In the genomic region with DNA sequence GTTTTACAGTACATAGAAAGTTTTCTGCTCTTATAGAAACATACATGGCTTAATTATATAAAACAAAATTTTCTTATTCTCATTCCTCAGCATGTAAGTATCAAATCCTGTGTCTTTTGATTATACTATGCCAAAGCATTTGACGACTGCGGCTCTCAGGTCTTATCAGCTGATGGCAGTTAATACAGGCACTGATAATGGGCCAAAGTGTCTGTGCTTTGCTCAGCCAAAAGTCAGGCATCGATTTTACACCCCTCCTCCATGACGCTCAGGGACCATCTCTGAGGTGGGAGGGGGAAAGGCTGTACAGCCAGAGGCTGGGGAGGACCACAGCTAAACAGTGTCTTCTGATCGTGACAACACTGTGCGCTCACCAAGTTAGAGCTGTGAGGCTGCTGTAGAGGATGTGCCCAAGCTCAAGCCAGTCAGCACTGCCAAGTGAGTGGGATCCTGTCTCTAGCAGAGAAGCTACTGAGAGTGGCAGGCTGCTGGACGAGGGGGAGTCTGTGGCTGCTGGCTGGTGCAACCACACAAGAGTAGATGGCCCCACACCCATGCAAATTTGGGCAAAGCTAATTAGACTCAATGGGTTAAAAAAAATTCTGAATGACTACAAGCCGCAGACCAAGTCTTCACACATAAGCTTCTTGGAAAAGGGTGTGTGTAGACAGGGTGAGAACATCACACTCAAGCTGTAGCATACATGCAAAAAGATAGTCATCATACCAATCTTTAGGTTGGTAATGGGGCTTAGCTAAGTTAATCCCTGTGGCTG, we compare ENCODE assay signal across 14 mouse cellular contexts.
DNase-seq lines count a peak whose midpoint lies in the region; ATAC-seq and TF ChIP-seq lines count a peak whose summit lies in the region.
"Had no signal": no experiment of that assay in that cellular context is flagged by ENCODE, and none has a peak within 500 bp of the region (broad histone marks: within the 10 kb centered on the region; RNA-seq: fewer than 3 reads in every experiment).

No protein-coding gene starts in this region.

- 0 out of 2 replicates have a peak, but pooled peaks have one; percentile 2 for ATAC-seq in forebrain, embryonic 15.5 days (replicated peaks)
- ATAC-seq in forebrain, embryonic 13.5 days, result no peak
- ATAC-seq in kidney, postnatal 0 days (replicated peaks; ENCODE audit: low FRiP score, low read depth), result 0 out of 2 replicates have a peak, but pooled peaks have one; percentile 3
- ATAC-seq in midbrain, embryonic 11.5 days (ENCODE audit: low FRiP score), result no peak
- no peak for ATAC-seq in midbrain, embryonic 14.5 days (ENCODE audit: low FRiP score, low TSS enrichment)
- ATAC-seq in megakaryocyte progenitor cell, adult 5-6 weeks (replicated peaks; ENCODE audit: poor library complexity), result peak; percentile 70

- DNase-seq in kidney, postnatal 0 days (ENCODE audit: low spot score), result no peak
- DNase-seq in kidney, adult 11 months, result no peak
- DNase-seq in midbrain, embryonic 11.5 days (ENCODE audit: low spot score, missing footprints), result peak; percentile 51
- DNase-seq in midbrain, embryonic 14.5 days, result no peak
- no peak for DNase-seq in neural tube, embryonic 10.5 days (ENCODE audit: extremely low spot score, low spot score)
- DNase-seq: adrenal gland, postnatal 10 days; gastrocnemius, postnatal 14 days; kidney, postnatal 14 days; lung, embryonic 14.5 days; thymus, postnatal 36 days had no signal

- H3K4me2 ChIP-seq in forebrain, embryonic 15.5 days (replicated peaks), result no peak overlapping the region
- H3K4me2 ChIP-seq in forebrain, embryonic 13.5 days, result no peak overlapping the region
- no peak overlapping the region for H3K4me2 ChIP-seq in kidney, postnatal 0 days (ENCODE audit: low read length)
- no peak overlapping the region for H3K4me2 ChIP-seq in midbrain, embryonic 11.5 days
- H3K4me2 ChIP-seq in midbrain, embryonic 14.5 days (ENCODE audit: low read length), result no peak overlapping the region
- H3K4me2 ChIP-seq: lung, embryonic 14.5 days; midbrain, embryonic 12.5 days had no signal

- H3K4me3 ChIP-seq in forebrain, embryonic 15.5 days, result no peak overlapping the region
- H3K4me3 ChIP-seq in forebrain, embryonic 13.5 days, result no peak overlapping the region
- H3K4me3 ChIP-seq in kidney, postnatal 0 days (replicated peaks; ENCODE audit: low read depth, low read length), result no peak overlapping the region
- no peak overlapping the region for H3K4me3 ChIP-seq in midbrain, embryonic 11.5 days (ENCODE audit: low read depth, low read length)
- H3K4me3 ChIP-seq in midbrain, embryonic 14.5 days (replicated peaks; ENCODE audit: low read depth, low read length), result no peak overlapping the region
- H3K4me3 ChIP-seq: midbrain, embryonic 12.5 days had no signal

- WGBS in forebrain, embryonic 15.5 days, result 89% methylated on average over 8 of the region's 8 CpGs
- 89% methylated on average over 8 of the region's 8 CpGs for WGBS in forebrain, embryonic 13.5 days
- 91% methylated on average over 8 of the region's 8 CpGs for WGBS in kidney, postnatal 0 days
- 91% methylated on average over 8 of the region's 8 CpGs for WGBS in midbrain, embryonic 11.5 days
- 90% methylated on average over 8 of the region's 8 CpGs for WGBS in midbrain, embryonic 14.5 days

- no peak overlapping the region for H3K27ac ChIP-seq in forebrain, embryonic 15.5 days (replicated peaks)
- no peak overlapping the region for H3K27ac ChIP-seq in forebrain, embryonic 13.5 days
- H3K27ac ChIP-seq in kidney, postnatal 0 days, result no peak overlapping the region
- H3K27ac ChIP-seq in midbrain, embryonic 11.5 days (ENCODE audit: low read depth, low read length), result no peak overlapping the region
- no peak overlapping the region for H3K27ac ChIP-seq in midbrain, embryonic 14.5 days (replicated peaks; ENCODE audit: low read depth, low read length)
- H3K27ac ChIP-seq: midbrain, embryonic 12.5 days had no signal

- H3K27me3 ChIP-seq in forebrain, embryonic 15.5 days, result no peaks in the 10 kb centered on the region
- H3K27me3 ChIP-seq in forebrain, embryonic 13.5 days, result no peaks in the 10 kb centered on the region
- no peaks in the 10 kb centered on the region for H3K27me3 ChIP-seq in kidney, postnatal 0 days (ENCODE audit: insufficient read depth, low read length)
- H3K27me3 ChIP-seq in midbrain, embryonic 11.5 days (ENCODE audit: control insufficient read depth, insufficient read depth, low read length), result no peaks in the 10 kb centered on the region
- no peaks in the 10 kb centered on the region for H3K27me3 ChIP-seq in midbrain, embryonic 14.5 days (ENCODE audit: control insufficient read depth, insufficient read depth, low read length)
- H3K27me3 ChIP-seq: midbrain, embryonic 12.5 days had no signal

- no peak for TF ChIP-seq CTCF in kidney, postnatal 0 days (IDR thresholded peaks at IDR 0.05; ENCODE audit: low read depth)

- H3K4me1 ChIP-seq in forebrain, embryonic 15.5 days, result no peaks in the 10 kb centered on the region
- 0 out of 2 replicates have a peak, but pooled peaks cover 1% of the 10 kb centered on the region for H3K4me1 ChIP-seq in forebrain, embryonic 13.5 days
- H3K4me1 ChIP-seq in kidney, postnatal 0 days (replicated peaks; ENCODE audit: insufficient read depth, low read length), result no peaks in the 10 kb centered on the region
- no peaks in the 10 kb centered on the region for H3K4me1 ChIP-seq in midbrain, embryonic 11.5 days (ENCODE audit: control insufficient read depth, insufficient read depth, low read length)
- H3K4me1 ChIP-seq in midbrain, embryonic 14.5 days (ENCODE audit: control insufficient read depth, insufficient read depth, low read length), result no peaks in the 10 kb centered on the region

- no peak overlapping the region for H3K9ac ChIP-seq in forebrain, embryonic 15.5 days (replicated peaks)
- no peak overlapping the region for H3K9ac ChIP-seq in forebrain, embryonic 13.5 days
- no peak overlapping the region for H3K9ac ChIP-seq in kidney, postnatal 0 days (ENCODE audit: low read depth, low read length)
- no peak overlapping the region for H3K9ac ChIP-seq in midbrain, embryonic 11.5 days (ENCODE audit: low read length)
- no peak overlapping the region for H3K9ac ChIP-seq in midbrain, embryonic 14.5 days (replicated peaks; ENCODE audit: low read length)
- H3K9ac ChIP-seq: lung, embryonic 14.5 days; midbrain, embryonic 12.5 days had no signal

- H3K36me3 ChIP-seq in forebrain, embryonic 15.5 days, result no peaks in the 10 kb centered on the region
- H3K36me3 ChIP-seq in forebrain, embryonic 13.5 days (ENCODE audit: poor library complexity, severe bottlenecking), result no peaks in the 10 kb centered on the region
- no peaks in the 10 kb centered on the region for H3K36me3 ChIP-seq in kidney, postnatal 0 days (ENCODE audit: insufficient read depth, low read length)
- H3K36me3 ChIP-seq in midbrain, embryonic 11.5 days (ENCODE audit: control insufficient read depth, insufficient read depth, low read length), result no peaks in the 10 kb centered on the region
- 0 out of 2 replicates have a peak, but pooled peaks cover 3% of the 10 kb centered on the region for H3K36me3 ChIP-seq in midbrain, embryonic 14.5 days (ENCODE audit: control insufficient read depth, insufficient read depth, low read length)

- H3K9me3 ChIP-seq in forebrain, embryonic 15.5 days, result no peaks in the 10 kb centered on the region
- no peaks in the 10 kb centered on the region for H3K9me3 ChIP-seq in forebrain, embryonic 13.5 days (replicated peaks)
- no peaks in the 10 kb centered on the region for H3K9me3 ChIP-seq in kidney, postnatal 0 days (replicated peaks; ENCODE audit: low read length)
- no peaks in the 10 kb centered on the region for H3K9me3 ChIP-seq in midbrain, embryonic 11.5 days (ENCODE audit: control insufficient read depth, low read length)
- no peaks in the 10 kb centered on the region for H3K9me3 ChIP-seq in midbrain, embryonic 14.5 days (ENCODE audit: control insufficient read depth, low read length)
- H3K9me3 ChIP-seq: midbrain, embryonic 12.5 days had no signal

Comparison
In these comparisons a context has a peak if more than half of its experiments do, and no peak if none do; other contexts are left out.
1. ATAC-seq: peak in forebrain, embryonic 15.5 days (single experiment), kidney, postnatal 0 days (single experiment) and megakaryocyte progenitor cell, adult 5-6 weeks (single experiment); none in forebrain, embryonic 13.5 days (single experiment), midbrain, embryonic 11.5 days (single experiment) and midbrain, embryonic 14.5 days (single experiment).